Mouse (Mus musculus) olfactory bulb, adult 2 months (tissue): Measurements from ENCODE around the gene Galnt3. TPM values are rescaled to one million over a fixed set of nuclear protein-coding genes. Genes with fewer than 3 reads are reported as not detected.

Experiments
- H3K27ac ChIP-seq: fragments of 200-500 bp; 2 replicates; pipeline ENCODE4 v1.5.1; 2012; ENCODE audit warnings: low read depth, low read length; ENCODE audit not compliant: insufficient read depth
- H3K4me1 ChIP-seq: fragments of 200-500 bp; 2 replicates; pipeline ENCODE4 v1.6.1; 2012; ENCODE audit warnings: low read length; ENCODE audit not compliant: control insufficient read depth, insufficient read depth
- H3K4me3 ChIP-seq: fragments of 200-500 bp; 2 replicates; pipeline ENCODE4 v1.5.1; 2012; ENCODE audit warnings: mild to moderate bottlenecking, low read depth, low read length, moderate library complexity; ENCODE audit not compliant: insufficient read depth
- CTCF ChIP-seq: fragments of 200-500 bp; IDR thresholded peaks from 2 replicates; pipeline ENCODE4 v1.5.1; 2012; ENCODE audit warnings: low read depth, mild to moderate bottlenecking, low read length, moderate library complexity; ENCODE audit not compliant: insufficient read depth
- POLR2A ChIP-seq: fragments of 200-500 bp; IDR thresholded peaks from 2 replicates; pipeline ENCODE4 v1.6.1; 2012; ENCODE audit warnings: mild to moderate bottlenecking, low read depth, low read length, moderate library complexity; ENCODE audit not compliant: insufficient read depth
- WGBS: fragments of 180-500 bp; shearing (Covaris S2); methylation state at CpG from one replicate; pipeline ENCODE4 v1.1.7; 2018; 5-methylcytosine and 5-hydroxymethylcytosine counted together
- polyA plus RNA-seq: library from polyadenylated mRNA; stranded (reverse); fragments of >200 nt; gene quantifications from 2 replicates; pipeline ENCODE4 v1.2.4, GENCODE M21; 2012; ENCODE audit warnings: low replicate concordance; ENCODE audit not compliant: missing spikeins, insufficient read depth, insufficient read length

The Galnt3 gene
- polyA plus RNA-seq, 1 experiment = not detected

DNA sequence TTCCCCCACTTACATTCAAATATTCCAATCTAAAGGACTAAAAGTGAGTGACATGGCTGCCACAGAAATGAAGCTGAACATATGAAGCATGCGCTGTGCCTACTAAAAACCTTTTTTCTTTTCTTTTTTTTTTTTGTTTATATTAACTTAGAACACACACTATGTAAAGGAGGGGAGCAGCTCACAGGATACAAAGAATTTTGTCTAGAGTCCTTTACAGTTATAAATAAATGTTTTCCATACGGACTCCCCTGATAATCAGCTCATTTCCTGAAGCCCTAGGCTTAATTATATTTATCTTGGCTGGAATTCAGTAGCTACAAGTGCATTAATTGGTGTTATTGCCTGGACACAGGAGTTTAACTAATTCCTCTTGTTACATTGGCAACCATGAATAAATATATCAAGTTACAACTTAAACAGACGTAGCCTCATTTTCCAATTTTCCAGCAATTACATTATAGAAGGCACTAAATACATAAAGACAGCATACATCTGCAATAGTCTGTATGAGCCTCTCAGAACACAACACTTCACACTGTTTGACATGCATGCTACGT, 30.1 kb downstream of the Galnt3 start:
- Histone ChIP-seq H3K27ac (no peak overlapping the region), H3K4me3 (no peak overlapping the region), H3K4me1 (no peaks in the 10 kb centered on the region)
- no peak for TF ChIP-seq POLR2A
- TF ChIP-seq CTCF = no peak
- 82% methylated on average over 4 of the region's 4 CpGs for WGBS

- Histone ChIP-seq H3K4me1 (no peaks in the 10 kb centered on the region), H3K27ac (no peak overlapping the region), H3K4me3 (no peak overlapping the region)
- 50% methylated on average over 5 of the region's 5 CpGs for WGBS
- TF ChIP-seq CTCF (no peak), POLR2A (no peak)
Observed at GRCm38 (mm10) chr2:66091296-66091695, 33.5 kb downstream of the Galnt3 start.

DNA sequence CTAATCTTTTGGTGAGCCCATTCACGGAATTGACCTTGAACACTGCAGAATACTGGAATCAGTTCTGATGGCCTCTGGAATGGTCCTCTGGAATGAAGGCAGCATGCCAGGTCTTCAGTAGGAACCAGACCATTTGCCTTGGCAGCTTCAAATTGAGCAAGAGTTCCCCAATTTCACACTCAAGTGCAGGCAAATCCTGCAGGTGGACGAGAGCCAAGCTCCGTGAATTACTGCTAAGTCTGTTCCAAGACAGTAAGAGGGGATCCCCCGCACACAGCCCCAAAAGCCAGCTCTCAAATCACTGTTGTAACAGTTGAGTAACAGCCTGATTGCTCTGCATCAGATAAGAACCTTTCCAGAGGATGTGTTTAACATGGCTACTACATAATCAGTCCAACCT, 42.9 kb downstream of the Galnt3 start:
- H3K4me1 ChIP-seq = no peaks in the 10 kb centered on the region
- TF ChIP-seq POLR2A = no peak
- no peak for TF ChIP-seq CTCF
- WGBS = 51% methylated on average over 4 of the region's 4 CpGs
- no peak overlapping the region for H3K4me3 ChIP-seq
- H3K27ac ChIP-seq = no peak overlapping the region

DNA sequence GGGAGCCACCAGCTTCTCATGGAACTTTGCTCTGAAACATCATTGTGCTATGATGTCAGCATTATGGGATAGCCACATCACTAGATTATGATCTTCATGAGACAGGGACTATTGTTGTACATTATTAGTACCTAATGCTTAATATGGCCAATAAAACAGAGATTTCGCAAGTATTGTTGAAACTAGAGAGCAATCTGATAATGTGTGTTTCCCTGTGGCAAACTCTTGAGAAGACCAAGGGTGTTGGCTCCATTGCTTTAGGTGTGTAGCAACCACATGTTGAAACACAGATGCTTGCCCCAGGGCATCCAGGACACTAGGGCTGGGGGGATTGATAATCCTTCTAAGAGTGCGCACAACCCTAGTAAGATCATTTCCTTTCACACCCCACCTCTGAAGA, 44.1 kb downstream of the Galnt3 start:
- Histone ChIP-seq H3K27ac (no peak overlapping the region), H3K4me1 (no peaks in the 10 kb centered on the region), H3K4me3 (no peak overlapping the region)
- TF ChIP-seq POLR2A (no peak), CTCF (no peak)
- 94% methylated on average over 2 of the region's 2 CpGs for WGBS

DNA sequence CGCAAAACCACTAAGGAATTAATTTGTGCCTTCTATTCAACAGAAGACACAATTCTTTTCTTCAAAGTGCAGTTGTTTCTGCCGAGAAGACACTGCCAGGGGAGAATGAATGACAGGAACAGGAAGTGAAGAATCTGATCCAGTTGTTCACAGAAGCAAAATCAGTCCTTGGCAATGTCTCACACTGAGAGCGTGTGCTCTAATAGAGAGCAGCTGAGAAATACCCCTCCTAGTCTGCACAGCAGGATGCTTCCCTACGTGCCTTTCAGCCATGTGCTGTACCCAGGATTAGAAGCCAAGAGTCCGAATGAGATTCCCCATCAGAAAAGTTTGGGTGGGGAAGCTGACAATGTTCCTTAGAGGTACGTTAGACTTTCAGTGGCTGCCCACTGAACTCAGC, 55.3 kb downstream of the Galnt3 start:
- TF ChIP-seq CTCF = no peak
- TF ChIP-seq POLR2A = no peak
- Histone ChIP-seq H3K27ac (no peak overlapping the region), H3K4me3 (no peak overlapping the region), H3K4me1 (no peaks in the 10 kb centered on the region)
- WGBS = 19% methylated on average over 6 of the region's 6 CpGs

DNA sequence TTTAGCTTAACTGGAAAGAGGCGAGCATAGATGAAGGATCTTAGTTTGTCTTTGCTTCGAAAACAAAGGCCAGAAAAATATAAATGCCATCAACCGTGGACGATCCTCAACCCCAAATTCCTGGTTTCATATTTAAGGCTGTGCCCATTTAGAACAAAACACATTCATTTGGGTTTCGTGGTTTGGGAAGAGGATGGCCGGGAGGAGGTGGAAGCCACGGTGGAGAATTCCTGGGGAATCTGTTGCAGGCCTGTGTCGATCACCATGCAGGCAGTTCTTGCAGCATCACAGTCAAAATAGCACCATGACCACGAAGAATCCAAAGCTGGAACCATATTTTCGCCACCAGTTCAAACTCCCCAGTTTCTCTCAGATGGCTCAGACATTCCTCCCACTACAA, 61.5 kb downstream of the Galnt3 start:
- TF ChIP-seq POLR2A = no peak
- TF ChIP-seq CTCF = no peak
- Histone ChIP-seq H3K4me1 (no peaks in the 10 kb centered on the region), H3K27ac (no peak overlapping the region), H3K4me3 (no peak overlapping the region)
- WGBS = 86% methylated on average over 10 of the region's 10 CpGs

GRCm38 (mm10) chr2:66044405-66045089, 80.2 kb downstream of the Galnt3 start:
- no peak overlapping the region for H3K27ac ChIP-seq
- WGBS = 81% methylated on average over 12 of the region's 12 CpGs

GRCm38 (mm10) chr2:66043441-66044404, 81.1 kb downstream of the Galnt3 start:
- Histone ChIP-seq H3K4me1 (0 out of 2 replicates have a peak, but pooled peaks cover 4% of the 10 kb centered on the region), H3K4me3 (no peak overlapping the region), H3K27ac (no peak overlapping the region)
- 66% methylated on average over 17 of the region's 17 CpGs for WGBS
- TF ChIP-seq POLR2A (no peak), CTCF (no peak)

More at GRCm38 (mm10) chr2:66044405-66045089, 80.2 kb downstream of the Galnt3 start:
- H3K4me1 ChIP-seq = 0 out of 2 replicates have a peak, but pooled peaks cover 4% of the 10 kb centered on the region
- TF ChIP-seq POLR2A (no peak), CTCF (no peak)
- H3K4me3 ChIP-seq = no peak overlapping the region

DNA sequence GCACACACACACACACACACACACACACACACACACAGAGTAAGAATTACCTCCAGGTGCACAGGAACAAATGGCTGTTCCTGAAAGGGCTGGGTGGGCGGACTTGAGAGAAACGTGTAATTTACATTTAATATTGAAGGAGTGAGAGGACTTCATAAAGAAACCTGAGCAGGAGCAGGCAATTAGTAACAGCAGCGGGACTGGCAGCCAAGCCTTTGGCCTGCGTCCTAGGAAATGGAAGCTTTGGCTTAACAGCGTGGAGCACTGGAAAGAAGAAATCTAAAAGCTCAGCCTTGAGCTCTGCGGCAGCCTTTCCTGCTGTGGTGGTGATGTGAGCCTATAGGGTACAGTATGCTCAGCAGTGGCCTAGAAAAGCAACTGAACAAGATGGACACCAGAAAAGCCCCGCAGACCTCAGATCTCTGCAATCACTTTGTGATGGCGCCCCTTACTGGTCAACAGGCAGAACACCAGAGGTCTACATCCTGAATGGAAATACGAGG, 82.8 kb downstream of the Galnt3 start:
- TF ChIP-seq POLR2A (no peak), CTCF (peak; percentile 31; the same call in 1 of the 2 replicates)
- 17% methylated on average over 9 of the region's 9 CpGs for WGBS
- peak overlapping the region; percentile 74 for H3K27ac ChIP-seq
- H3K4me1 ChIP-seq = 0 out of 2 replicates have a peak, but pooled peaks cover 4% of the 10 kb centered on the region
- H3K4me3 ChIP-seq = peak overlapping the region; percentile 55
